Mouse (Mus musculus) heart, postnatal 0 days (tissue): Measurements from ENCODE around the gene Ifitm7. TPM values are rescaled to one million over a fixed set of nuclear protein-coding genes. Genes with fewer than 3 reads are reported as not detected.

Experiments
- ATAC-seq: fragments of 200-750 bp; cut with Nextera tagmentation; 2 replicates; pipeline ENCODE4 v1.8.0; 2017; ENCODE audit warnings: low read depth, moderate number of reproducible peaks, moderate library complexity; ENCODE audit not compliant: insufficient read depth
- DNase-seq: peaks from one replicate; pipeline ENCODE4 v3.0.0-alpha.2; 2016; ENCODE audit warnings: low spot score
- H3K27ac ChIP-seq: fragments of 300-500 bp; sonication (generic); 2 replicates; pipeline ENCODE4 v1.5.1; 2014; ENCODE audit warnings: low read depth, mild to moderate bottlenecking
- H3K27me3 ChIP-seq: fragments of 300-500 bp; sonication (generic); 2 replicates; pipeline ENCODE4 v1.6.1; 2014; ENCODE audit warnings: low read length, mixed read lengths; ENCODE audit not compliant: control insufficient read depth, insufficient read depth
- H3K36me3 ChIP-seq: fragments of 300-500 bp; sonication (generic); replicated peaks from 2 replicates; pipeline ENCODE4 v1.6.1; 2014; ENCODE audit warnings: low read length, mixed read lengths; ENCODE audit not compliant: control insufficient read depth, insufficient read depth
- H3K4me1 ChIP-seq: fragments of 300-500 bp; sonication (generic); 2 replicates; pipeline ENCODE4 v1.6.1; 2014; ENCODE audit warnings: antibody characterized with exemption; ENCODE audit not compliant: control insufficient read depth, insufficient read depth
- H3K4me2 ChIP-seq: fragments of 300-500 bp; sonication (generic); 2 replicates; pipeline ENCODE4 v1.6.1; 2014; ENCODE audit warnings: low read depth, mild to moderate bottlenecking, low read length, moderate library complexity
- H3K4me3 ChIP-seq: fragments of 300-500 bp; sonication (generic); 2 replicates; pipeline ENCODE4 v1.5.1; 2014; ENCODE audit warnings: low read depth, low read length
- H3K9ac ChIP-seq: fragments of 300-500 bp; sonication (generic); replicated peaks from 2 replicates; pipeline ENCODE4 v1.6.1; 2014; ENCODE audit warnings: low read depth, low read length, mixed read lengths
- H3K9me3 ChIP-seq: fragments of 300-500 bp; sonication (generic); replicated peaks from 2 replicates; pipeline ENCODE4 v1.6.1; 2016; ENCODE audit warnings: low read length; ENCODE audit not compliant: control insufficient read depth
- CTCF ChIP-seq: IDR thresholded peaks from 2 replicates; pipeline ENCODE4 v1.5.1; 2016; ENCODE audit warnings: antibody characterized with exemption, control low read depth, low read depth
- EP300 ChIP-seq: IDR thresholded peaks from 2 replicates; pipeline ENCODE4 v1.6.1; 2016; ENCODE audit warnings: antibody characterized with exemption, low read depth
- WGBS: fragments of 180-500 bp; shearing (Covaris S2); extraction: QIAGEN DNeasy Blood & Tissue Kit; methylation state at CpG from one replicate; pipeline ENCODE4 v1.1.7; 2014; 5-methylcytosine and 5-hydroxymethylcytosine counted together
- polyA plus RNA-seq: library from polyadenylated mRNA; unstranded; fragments of >200 nt; fragmentation: Nextera tagmentation; extraction: Ambion mirVana; gene quantifications from 2 replicates; pipeline ENCODE4 v1.2.1, GENCODE M21; 2015
- total RNA-seq: library from RNA; depleted of rRNA; stranded (reverse); fragments of >200 nt; gene quantifications from 2 replicates; pipeline ENCODE4 v1.2.3, GENCODE M21; 2014; ENCODE audit warnings: low replicate concordance; rRNA removed

Ifitm7 gene
- total RNA-seq (not detected in 2 replicates), polyA plus RNA-seq (not detected in 2 replicates)

GRCm38 (mm10) chr16:13986574-13987478 is at the start of gene Ifitm7, which contains the start of gene 2900011O08Rik:
TSS of gene Ifitm7 (minus strand) at chr16:13986888.
TSS of gene 2900011O08Rik (plus strand) at chr16:13986604.
- DNase-seq (no peak), ATAC-seq (no peak)
- Histone ChIP-seq H3K36me3 (no peaks in the 10 kb centered on the region), H3K9ac (no peak within 1 kb of the TSS), H3K27ac (no peak within 1 kb of the TSS), H3K4me1 (peaks cover 7% of the 10 kb centered on the region; the same call in 1 of the 2 replicates), H3K4me3 (peak within 1 kb of the TSS; percentile 35), H3K4me2 (peak within 1 kb of the TSS; percentile 69), H3K9me3 (no peaks in the 10 kb centered on the region), H3K27me3 (peaks cover 14% of the 10 kb centered on the region; the same call in 1 of the 2 replicates)
- under 1% methylated on average over 31 of the region's 31 CpGs for WGBS
- TF ChIP-seq CTCF (no peak), EP300 (no peak)

- H3K36me3 ChIP-seq = no peaks in the 10 kb centered on the region
- ATAC-seq = no peak
Observed at GRCm38 (mm10) chr16:14033076-14033475, 46.4 kb upstream of the Ifitm7 start.

GRCm38 (mm10) chr16:14030650-14031049 is 44.0 kb upstream of the Ifitm7 start:
- Histone ChIP-seq H3K9ac (no peak overlapping the region), H3K9me3 (no peaks in the 10 kb centered on the region), H3K4me2 (no peak overlapping the region), H3K27me3 (no peaks in the 10 kb centered on the region), H3K36me3 (no peaks in the 10 kb centered on the region), H3K4me1 (no peaks in the 10 kb centered on the region), H3K4me3 (no peak overlapping the region), H3K27ac (no peak overlapping the region)
- no peak for ATAC-seq
- TF ChIP-seq EP300 = no peak
- no peak for TF ChIP-seq CTCF
- WGBS = 77% methylated on average over 4 of the region's 4 CpGs
- no peak for DNase-seq

More at GRCm38 (mm10) chr16:14033076-14033475, 46.4 kb upstream of the Ifitm7 start:
- TF ChIP-seq EP300 = no peak
- TF ChIP-seq CTCF = no peak
- H3K9me3 ChIP-seq = no peaks in the 10 kb centered on the region
- H3K4me2 ChIP-seq = no peak overlapping the region
- H3K4me1 ChIP-seq = no peaks in the 10 kb centered on the region
- H3K27ac ChIP-seq = no peak overlapping the region
- H3K9ac ChIP-seq = no peak overlapping the region
- no peaks in the 10 kb centered on the region for H3K27me3 ChIP-seq
- WGBS = 60% methylated on average over 4 of the region's 4 CpGs
- DNase-seq = no peak
- H3K4me3 ChIP-seq = no peak overlapping the region

GRCm38 (mm10) chr16:14029851-14030250 is 43.2 kb upstream of the Ifitm7 start:
- no peak for ATAC-seq
- WGBS = 55% methylated on average over 2 of the region's 2 CpGs
- no peaks in the 10 kb centered on the region for H3K27me3 ChIP-seq

GRCm38 (mm10) chr16:14029072-14029471 is 42.4 kb upstream of the Ifitm7 start:
- no peak for DNase-seq
- no peaks in the 10 kb centered on the region for H3K36me3 ChIP-seq
- WGBS = 34% methylated on average over 2 of the region's 2 CpGs
- no peak overlapping the region for H3K27ac ChIP-seq
- H3K4me3 ChIP-seq = no peak overlapping the region
- H3K4me2 ChIP-seq = no peak overlapping the region
- no peaks in the 10 kb centered on the region for H3K27me3 ChIP-seq
- no peaks in the 10 kb centered on the region for H3K9me3 ChIP-seq
- no peak overlapping the region for H3K9ac ChIP-seq
- TF ChIP-seq CTCF = no peak
- no peak for TF ChIP-seq EP300
- ATAC-seq = no peak
- no peaks in the 10 kb centered on the region for H3K4me1 ChIP-seq

More at GRCm38 (mm10) chr16:14029851-14030250, 43.2 kb upstream of the Ifitm7 start:
- H3K9ac ChIP-seq = no peak overlapping the region
- H3K4me3 ChIP-seq = no peak overlapping the region
- DNase-seq = no peak
- no peak overlapping the region for H3K4me2 ChIP-seq
- H3K9me3 ChIP-seq = no peaks in the 10 kb centered on the region
- H3K4me1 ChIP-seq = no peaks in the 10 kb centered on the region
- no peak overlapping the region for H3K27ac ChIP-seq
- TF ChIP-seq CTCF (no peak), EP300 (no peak)
- no peaks in the 10 kb centered on the region for H3K36me3 ChIP-seq
